Mouse (Mus musculus) fat pad, adult 2 months (tissue): Measurements from ENCODE around the gene Baz2a.
"Not testable (repeated sequence)": the region's sequence is repeated elsewhere in the genome, so short reads cannot be mapped to it uniquely, and the experiment has no call there.

Experiments
- DNase-seq: peaks from one replicate; pipeline ENCODE4 v3.0.0-alpha.2; 2011; ENCODE audit warnings: low read depth, low spot score; ENCODE audit errors: extremely low read depth

Gene Baz2a

GRCm38 (mm10) chr10:128081807-128082476 lies 9.4 kb upstream of the Baz2a start:
- DNase-seq: no peak

GRCm38 (mm10) chr10:128082477-128082808 lies 8.9 kb upstream of the Baz2a start:
- DNase-seq: no peak

- peak; percentile 98 for DNase-seq
Observed at GRCm38 (mm10) chr10:128082880-128083421, 8.4 kb upstream of the Baz2a start, which contains the start of gene Atp5b. Gene Atp5b (plus strand): TSS chr10:128083273.

- DNase-seq: no peak
Observed at GRCm38 (mm10) chr10:128083688-128084087, 7.7 kb upstream of the Baz2a start.

- no peak for DNase-seq
Observed at GRCm38 (mm10) chr10:128084160-128084559, 7.2 kb upstream of the Baz2a start.

GRCm38 (mm10) chr10:128086391-128086790 lies 5.0 kb upstream of the Baz2a start:
- no peak for DNase-seq

GRCm38 (mm10) chr10:128087216-128087615 lies 4.2 kb upstream of the Baz2a start:
- not testable (repeated sequence) for DNase-seq

GRCm38 (mm10) chr10:128088181-128088580 lies 3.2 kb upstream of the Baz2a start:
- DNase-seq: no peak

- no peak for DNase-seq
Observed at GRCm38 (mm10) chr10:128089842-128090241, 1.5 kb upstream of the Baz2a start.

- DNase-seq: peak; percentile 47
Observed at GRCm38 (mm10) chr10:128090651-128091563, 470 bp upstream of the Baz2a start.

- no peak for DNase-seq
Observed at GRCm38 (mm10) chr10:128092506-128093495, 1.4 kb downstream of the Baz2a start.

- no peak for DNase-seq
Observed at GRCm38 (mm10) chr10:128093496-128094294, 2.3 kb downstream of the Baz2a start.

GRCm38 (mm10) chr10:128094340-128094968 lies 3.1 kb downstream of the Baz2a start:
- peak; percentile 67 for DNase-seq

GRCm38 (mm10) chr10:128095003-128095636 lies 3.7 kb downstream of the Baz2a start:
- no peak for DNase-seq

GRCm38 (mm10) chr10:128096313-128096692 lies 4.9 kb downstream of the Baz2a start:
- no peak for DNase-seq

GRCm38 (mm10) chr10:128096693-128097586 lies 5.6 kb downstream of the Baz2a start:
- DNase-seq: no peak

GRCm38 (mm10) chr10:128097587-128097971 lies 6.2 kb downstream of the Baz2a start:
- DNase-seq: no peak
